Mouse (Mus musculus) bone marrow, adult 2 months (tissue): ENCODE results near the gene Dnajc21. TPM values are rescaled to one million over a fixed set of nuclear protein-coding genes. Genes with fewer than 3 reads are reported as not detected.

Experiments
- H3K27ac ChIP-seq: fragments of 200-500 bp; 2 replicates; pipeline ENCODE4 v1.5.1; 2012; ENCODE audit warnings: low read depth, mild to moderate bottlenecking, control low read depth, inconsistent platforms, low read length; ENCODE audit not compliant: control insufficient read depth, poor library complexity, insufficient read depth
- H3K4me1 ChIP-seq: fragments of 200-500 bp; 2 replicates; pipeline ENCODE4 v1.6.1; 2011; ENCODE audit warnings: low read length; ENCODE audit not compliant: control insufficient read depth, insufficient read depth
- H3K4me3 ChIP-seq: fragments of 200-500 bp; replicated peaks from 2 replicates; pipeline ENCODE3; 2011; ENCODE audit warnings: mild to moderate bottlenecking, low read depth, low read length, control low read depth; ENCODE audit not compliant: control insufficient read depth
- CTCF ChIP-seq: fragments of 200-500 bp; IDR thresholded peaks from 2 replicates; pipeline ENCODE4 v1.5.1; 2011; ENCODE audit warnings: low read length, control low read depth; ENCODE audit not compliant: control insufficient read depth, insufficient read depth
- POLR2A ChIP-seq: fragments of 200-500 bp; IDR thresholded peaks from 2 replicates; pipeline ENCODE4 v1.6.1; 2011; ENCODE audit warnings: low read depth, mild to moderate bottlenecking, control low read depth, low read length, borderline replicate concordance; ENCODE audit not compliant: control insufficient read depth
- WGBS: fragments of 180-500 bp; shearing (Covaris S2); methylation state at CpG from one replicate; pipeline ENCODE4 v1.1.7; 2018; 5-methylcytosine and 5-hydroxymethylcytosine counted together
- polyA plus RNA-seq: library from polyadenylated mRNA; stranded (reverse); fragments of >200 nt; gene quantifications from 2 replicates; pipeline ENCODE4 v1.2.4, GENCODE M21; 2011; ENCODE audit warnings: low replicate concordance; ENCODE audit not compliant: missing spikeins, insufficient read depth, insufficient read length

Gene Dnajc21
- polyA plus RNA-seq, 1 experiment, result 21.6 TPM

GRCm38 (mm10) chr15:10460986-10461385, 9.3 kb downstream of the Dnajc21 start:
- Histone ChIP-seq H3K4me1 (peaks cover 1% of the 10 kb centered on the region; the same call in 1 of the 2 replicates), H3K4me3 (no peak overlapping the region), H3K27ac (no peak overlapping the region)
- WGBS, result 86% methylated on average over 12 of the region's 12 CpGs
- TF ChIP-seq POLR2A, result no peak
- TF ChIP-seq CTCF, result no peak

- WGBS, result 80% methylated on average over 3 of the region's 3 CpGs
- TF ChIP-seq CTCF, result no peak
- no peak for TF ChIP-seq POLR2A
- no peaks in the 10 kb centered on the region for H3K4me1 ChIP-seq
- no peak overlapping the region for H3K27ac ChIP-seq
- no peak overlapping the region for H3K4me3 ChIP-seq
Observed at GRCm38 (mm10) chr15:10447102-10447501, 23.2 kb downstream of the Dnajc21 start.

- no peaks in the 10 kb centered on the region for H3K4me1 ChIP-seq
- 92% methylated on average over 1 of the region's 1 CpGs for WGBS
- no peak overlapping the region for H3K27ac ChIP-seq
- TF ChIP-seq CTCF (no peak), POLR2A (no peak)
- H3K4me3 ChIP-seq, result no peak overlapping the region
Observed at GRCm38 (mm10) chr15:10442275-10442674, 28.0 kb downstream of the Dnajc21 start.

GRCm38 (mm10) chr15:10441493-10441892, 28.8 kb downstream of the Dnajc21 start:
- H3K4me3 ChIP-seq, result no peak overlapping the region
- H3K4me1 ChIP-seq, result no peaks in the 10 kb centered on the region
- 88% methylated on average over 9 of the region's 9 CpGs for WGBS
- H3K27ac ChIP-seq, result no peak overlapping the region
- TF ChIP-seq CTCF, result no peak
- no peak for TF ChIP-seq POLR2A

GRCm38 (mm10) chr15:10439963-10440362, 30.4 kb downstream of the Dnajc21 start:
- TF ChIP-seq POLR2A, result no peak
- no peak for TF ChIP-seq CTCF
- Histone ChIP-seq H3K4me1 (no peaks in the 10 kb centered on the region), H3K27ac (no peak overlapping the region), H3K4me3 (no peak overlapping the region)
- 84% methylated on average over 6 of the region's 6 CpGs for WGBS

- no peaks in the 10 kb centered on the region for H3K4me1 ChIP-seq
- 41% methylated on average over 1 of the region's 1 CpGs for WGBS
- no peak overlapping the region for H3K4me3 ChIP-seq
- TF ChIP-seq POLR2A (no peak), CTCF (no peak)
- no peak overlapping the region for H3K27ac ChIP-seq
Observed at GRCm38 (mm10) chr15:10436893-10437292, 33.4 kb downstream of the Dnajc21 start.

- TF ChIP-seq POLR2A (no peak), CTCF (no peak)
- 81% methylated on average over 13 of the region's 13 CpGs for WGBS
- Histone ChIP-seq H3K4me3 (no peak overlapping the region), H3K4me1 (no peaks in the 10 kb centered on the region), H3K27ac (no peak overlapping the region)
Observed at GRCm38 (mm10) chr15:10426545-10427266, 43.6 kb downstream of the Dnajc21 start.

- H3K4me1 ChIP-seq, result no peaks in the 10 kb centered on the region
- H3K4me3 ChIP-seq, result no peak overlapping the region
- no peak for TF ChIP-seq CTCF
- no peak for TF ChIP-seq POLR2A
- 84% methylated on average over 6 of the region's 6 CpGs for WGBS
- H3K27ac ChIP-seq, result no peak overlapping the region
Observed at GRCm38 (mm10) chr15:10426124-10426523, 44.2 kb downstream of the Dnajc21 start.

GRCm38 (mm10) chr15:10421785-10422144, 48.6 kb downstream of the Dnajc21 start:
- TF ChIP-seq POLR2A, result no peak
- no peak for TF ChIP-seq CTCF
- 86% methylated on average over 1 of the region's 1 CpGs for WGBS
- Histone ChIP-seq H3K4me3 (no peak overlapping the region), H3K4me1 (no peaks in the 10 kb centered on the region), H3K27ac (no peak overlapping the region)
